Mouse (Mus musculus): ENCODE results near the gene Adam11.

Gene Adam11

DNA sequence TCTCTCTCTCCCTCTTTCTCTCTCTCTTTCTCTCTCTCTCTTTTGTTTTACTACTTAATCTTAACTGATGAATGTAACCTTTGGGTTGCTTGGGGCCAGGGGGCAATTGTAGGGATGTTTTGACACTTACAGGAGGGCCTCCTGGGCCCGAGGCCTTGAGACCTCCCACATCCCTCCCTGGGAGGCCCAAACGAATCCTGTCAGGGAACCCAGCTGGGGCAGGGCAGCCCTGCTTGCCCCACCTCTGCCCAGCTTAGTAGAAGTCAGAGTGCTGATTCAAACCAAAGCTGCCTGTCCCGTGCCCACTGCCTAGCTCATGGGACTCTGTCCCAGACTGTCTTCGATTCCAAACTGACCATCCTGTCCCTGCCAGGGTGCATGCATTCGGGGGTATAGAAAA is 17.4 kb downstream of the Adam11 start:
- DNase-seq (ENCODE audit: low spot score in 2 of 2) = no peak

DNA sequence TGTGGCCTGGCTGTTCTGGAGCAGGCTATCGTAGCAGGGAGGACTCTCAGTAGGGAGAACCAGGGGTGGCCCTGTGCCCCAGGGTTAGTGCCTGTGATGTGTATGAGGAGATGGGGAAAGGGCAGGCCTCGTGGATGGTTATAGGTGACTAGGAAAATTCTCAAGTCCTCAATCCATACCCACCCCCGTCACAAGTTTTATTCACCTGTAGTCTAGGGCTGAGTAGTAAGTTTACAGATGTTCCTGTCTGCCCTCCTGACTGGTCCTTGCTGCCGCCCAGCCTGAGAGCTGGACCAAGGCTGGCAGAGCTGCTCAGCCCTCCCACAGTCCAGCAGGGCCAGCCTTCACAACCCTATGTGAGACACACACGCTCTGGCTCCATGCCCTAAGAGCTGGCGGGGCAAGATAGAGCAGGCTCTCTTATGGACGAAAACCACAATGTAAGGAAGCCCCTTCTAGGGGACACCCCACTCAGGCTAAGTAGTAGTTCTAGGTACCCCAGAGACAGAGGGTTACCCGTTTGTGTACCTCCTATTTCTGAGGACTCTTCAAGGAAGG is 17.9 kb downstream of the Adam11 start:
- DNase-seq (ENCODE audit: low spot score in 2 of 2) = no peak

DNA sequence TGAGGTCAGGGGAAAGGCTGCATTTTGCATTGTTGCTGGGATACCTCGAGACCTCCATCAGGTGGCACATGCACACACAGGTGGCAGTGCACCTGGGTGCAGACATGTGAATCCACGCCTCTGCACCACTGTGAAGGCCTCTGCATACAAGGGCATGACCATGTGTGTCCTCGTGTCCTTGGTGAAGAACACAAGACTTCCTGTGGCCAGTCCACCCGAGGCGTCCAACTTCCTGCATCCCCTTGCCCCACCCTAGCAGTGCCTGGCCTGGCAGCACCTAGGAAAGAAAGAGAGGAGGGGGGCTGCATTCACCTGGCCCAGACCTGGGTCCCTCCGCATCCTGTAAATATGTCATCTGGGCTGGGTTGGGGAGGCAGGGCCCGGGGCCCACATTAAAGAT is 18.6 kb downstream of the Adam11 start:
- DNase-seq (ENCODE audit: low spot score in 2 of 2) = no peak

DNA sequence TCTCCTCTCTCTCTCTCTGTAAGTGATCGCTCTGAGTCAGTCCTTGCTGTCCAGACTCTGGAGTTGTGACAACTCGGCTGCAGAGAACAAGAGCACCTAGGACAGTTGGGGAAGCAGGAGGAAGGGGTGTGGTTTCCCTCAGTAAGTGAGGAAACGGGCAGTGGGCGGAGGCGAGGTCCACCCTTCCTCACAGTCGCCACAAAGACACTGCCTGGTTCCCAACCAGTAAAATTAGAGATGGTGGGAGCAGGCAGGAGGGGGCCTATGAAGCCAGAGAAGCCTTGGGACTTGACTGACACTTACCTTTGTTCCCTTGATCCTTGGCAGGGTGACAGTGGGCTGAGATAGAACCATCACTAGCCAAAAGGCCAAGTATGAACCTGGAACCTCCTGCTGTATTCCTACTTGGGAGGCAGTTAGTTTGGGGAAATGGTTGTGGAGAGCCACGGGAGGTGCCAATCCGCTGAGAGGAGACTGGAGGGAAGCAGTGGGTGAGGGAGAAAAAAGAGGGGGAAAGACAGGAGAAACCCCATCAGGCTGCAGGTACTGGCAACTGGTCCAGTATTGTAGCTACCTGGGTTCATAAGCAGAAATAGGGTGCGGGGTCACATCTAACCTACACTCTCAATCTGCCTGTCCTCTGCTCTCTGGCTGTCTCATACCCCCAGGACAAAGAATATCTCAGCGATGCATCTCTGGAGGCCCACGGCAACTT is 19.2 kb downstream of the Adam11 start:
- no peak for DNase-seq (ENCODE audit: low spot score in 2 of 2)

DNA sequence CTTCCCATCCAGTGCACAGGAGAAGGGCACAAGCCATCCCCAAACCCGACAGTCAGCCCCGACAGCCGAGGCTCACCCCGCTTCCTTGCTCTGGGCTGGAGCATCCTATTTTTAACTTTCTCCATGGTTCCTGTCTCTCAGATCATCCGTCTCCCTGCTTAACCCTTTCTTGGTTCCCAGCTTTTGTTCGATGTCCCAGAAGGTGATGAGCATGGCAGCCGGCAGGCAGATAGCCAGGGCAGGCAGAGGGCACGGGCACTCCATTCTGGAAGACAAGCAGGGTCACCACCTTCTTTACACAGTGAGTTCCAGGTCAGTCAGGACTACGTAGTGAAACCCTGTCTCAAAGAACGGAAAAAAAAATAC is 19.7 kb downstream of the Adam11 start:
- no peak for DNase-seq (ENCODE audit: low spot score in 2 of 2)

DNA sequence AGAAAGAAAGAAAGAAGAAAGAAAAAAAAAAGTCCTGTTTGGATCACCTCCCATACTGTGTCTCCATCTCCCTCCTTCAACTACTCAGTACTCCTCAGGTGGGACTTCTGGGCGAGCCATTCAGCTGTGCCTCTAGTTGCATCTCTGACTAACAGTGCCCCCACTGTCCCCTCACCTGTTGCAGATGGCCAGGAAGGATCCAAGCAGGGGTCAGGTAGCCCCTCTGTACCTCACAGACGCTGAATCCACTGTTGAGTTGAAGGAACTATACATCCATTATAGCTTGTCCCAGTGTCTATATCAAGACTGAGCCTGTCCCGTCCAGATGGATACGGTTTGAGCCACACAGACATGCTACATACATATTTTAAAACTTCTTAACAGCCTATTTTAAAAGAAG is 20.3 kb downstream of the Adam11 start:
- DNase-seq (ENCODE audit: low spot score in 2 of 2) = no peak

DNA sequence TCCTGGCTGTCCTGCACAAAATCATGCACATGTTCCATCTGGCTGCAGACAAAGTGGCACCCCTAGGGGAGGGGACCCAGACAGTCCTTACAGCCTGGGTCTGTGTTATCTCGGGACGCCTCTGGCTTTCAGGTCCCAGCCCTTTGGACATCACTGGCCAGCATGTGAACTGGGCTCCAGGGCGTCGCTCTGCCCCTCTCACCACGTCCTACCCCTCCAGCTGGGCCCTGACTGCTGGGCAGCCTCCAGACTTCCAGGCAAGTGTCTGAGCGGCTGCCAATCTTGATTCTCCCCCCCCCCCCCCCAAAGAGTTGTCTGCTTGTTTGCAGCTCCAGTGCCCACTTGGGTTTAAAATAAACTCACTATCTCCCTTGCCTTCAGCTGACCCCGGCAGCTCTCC is 22.2 kb downstream of the Adam11 start:
- DNase-seq (ENCODE audit: low spot score in 2 of 2) = no peak

DNA sequence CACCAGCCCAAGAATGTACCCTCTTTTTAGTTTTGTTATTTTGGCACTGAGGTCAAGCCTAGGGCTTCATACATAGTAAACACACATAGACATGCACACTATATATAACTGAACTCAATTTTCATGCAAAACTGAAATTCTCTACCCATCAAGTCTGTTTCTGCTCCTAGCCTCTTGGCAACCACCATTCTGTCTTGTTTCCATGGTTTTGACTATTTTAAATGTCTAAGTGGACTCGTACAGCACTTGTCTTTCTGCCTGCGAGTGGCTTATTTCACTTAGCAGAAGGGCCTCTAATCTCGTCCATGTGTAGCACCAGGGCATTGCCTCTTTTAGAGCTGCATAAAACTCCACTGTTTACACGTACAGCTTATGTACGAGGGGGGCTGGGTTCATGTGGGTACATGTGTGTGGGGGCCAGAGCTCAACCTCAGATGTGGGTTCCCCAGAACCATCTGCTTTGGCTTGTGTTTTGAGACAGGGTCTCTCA is 26.5 kb downstream of the Adam11 start:
- DNase-seq (ENCODE audit: low spot score in 2 of 2) = no peak

DNA sequence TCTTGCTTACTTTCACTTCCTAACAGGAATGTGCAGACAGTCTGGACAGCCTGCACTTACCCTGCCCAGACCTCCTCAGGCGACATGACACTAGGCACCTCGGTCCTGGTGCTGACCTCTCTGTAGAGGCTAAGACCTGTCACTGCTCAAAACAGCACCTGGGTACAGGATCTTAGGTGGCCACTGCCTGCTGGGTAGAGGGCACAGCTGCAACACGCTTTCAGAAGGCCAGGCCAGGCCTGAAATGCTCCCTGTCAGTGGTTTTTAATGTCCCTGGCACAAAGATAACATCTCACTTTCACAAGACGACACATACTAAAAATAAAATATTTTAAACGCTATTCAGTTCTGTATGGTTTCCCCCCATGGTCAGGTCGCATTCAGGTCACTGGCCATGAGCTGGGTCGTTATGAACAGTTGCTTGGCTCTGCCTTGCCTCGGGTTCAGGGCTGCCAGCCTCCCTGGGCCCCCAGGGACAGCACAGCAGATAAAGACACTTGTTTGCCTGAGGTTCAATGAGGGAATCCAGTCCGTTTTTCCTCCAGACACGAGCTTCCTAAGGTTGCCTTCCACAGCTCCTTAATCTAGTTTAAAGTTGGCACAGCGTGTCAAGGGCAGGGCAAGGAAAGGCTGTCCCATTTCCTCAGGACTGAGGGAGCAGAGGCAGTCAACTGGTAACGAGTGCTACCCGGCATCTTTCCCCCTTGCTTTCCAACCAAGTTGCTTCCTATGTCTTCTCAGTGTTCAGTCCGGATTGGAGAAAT is 30.6 kb downstream of the Adam11 start:
- no peak for DNase-seq (ENCODE audit: low spot score in 2 of 2)

DNA sequence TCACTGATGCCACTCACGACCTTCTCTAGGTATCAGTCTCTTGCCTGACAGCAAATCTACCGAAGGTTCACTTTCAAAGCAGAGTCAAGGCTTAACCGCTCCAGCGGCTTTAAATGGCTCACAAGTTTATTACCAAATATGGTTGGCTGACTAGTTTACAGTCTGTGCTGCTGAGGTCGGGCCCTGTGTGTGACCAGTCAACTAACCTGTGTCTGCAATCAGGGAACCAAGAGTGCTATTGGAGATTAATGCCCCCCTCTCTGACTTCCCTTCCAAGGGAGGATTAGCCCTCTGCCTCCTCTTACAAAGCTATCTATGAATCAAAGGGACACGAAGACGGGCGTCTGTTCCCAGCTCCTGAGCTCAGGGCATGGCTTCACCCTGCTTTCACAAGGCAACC is 32.9 kb downstream of the Adam11 start:
- DNase-seq (ENCODE audit: low spot score in 2 of 2) = no peak

DNA sequence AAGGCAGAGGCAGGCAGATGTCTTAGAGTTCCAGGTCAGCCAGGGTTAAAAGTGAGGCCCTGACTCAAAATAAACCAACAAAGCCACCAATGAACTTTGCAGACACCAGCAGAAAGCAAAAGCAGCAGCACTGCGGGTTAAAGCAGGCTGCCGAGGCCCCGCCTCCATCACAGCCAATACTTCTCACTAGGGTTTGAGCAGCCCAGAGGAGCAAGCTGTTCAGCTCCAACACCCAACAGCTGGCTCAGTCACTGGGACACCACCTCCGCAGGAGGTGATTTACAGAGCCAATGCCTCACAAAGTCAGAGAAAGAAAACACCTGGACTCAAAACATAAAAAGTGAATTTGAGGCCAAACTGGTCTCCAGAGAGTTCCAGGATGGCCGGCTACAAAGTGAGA is 42.2 kb downstream of the Adam11 start:
- no peak for DNase-seq (ENCODE audit: low spot score in 2 of 2)

DNA sequence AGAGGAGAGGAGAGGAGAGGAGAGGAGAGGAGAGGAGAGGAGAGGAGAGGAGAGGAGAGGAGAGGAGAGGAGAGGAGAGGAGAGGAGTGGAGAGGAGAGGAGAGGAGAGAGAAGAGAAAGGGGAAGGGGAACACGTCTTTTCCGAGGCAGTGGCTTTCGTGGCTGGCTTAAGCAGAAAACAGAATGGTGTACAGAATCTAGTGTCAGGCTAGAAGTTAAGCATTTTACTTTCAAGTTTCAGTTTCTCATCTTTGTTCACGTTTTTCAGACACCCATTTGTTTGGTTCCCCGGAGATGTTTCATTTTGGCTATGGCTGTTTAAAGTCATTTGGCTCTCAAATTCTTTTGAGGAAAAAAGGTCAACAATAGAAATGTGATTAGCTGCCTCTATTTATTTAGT is 47.0 kb downstream of the Adam11 start:
- no peak for DNase-seq (ENCODE audit: low spot score in 2 of 2)

DNA sequence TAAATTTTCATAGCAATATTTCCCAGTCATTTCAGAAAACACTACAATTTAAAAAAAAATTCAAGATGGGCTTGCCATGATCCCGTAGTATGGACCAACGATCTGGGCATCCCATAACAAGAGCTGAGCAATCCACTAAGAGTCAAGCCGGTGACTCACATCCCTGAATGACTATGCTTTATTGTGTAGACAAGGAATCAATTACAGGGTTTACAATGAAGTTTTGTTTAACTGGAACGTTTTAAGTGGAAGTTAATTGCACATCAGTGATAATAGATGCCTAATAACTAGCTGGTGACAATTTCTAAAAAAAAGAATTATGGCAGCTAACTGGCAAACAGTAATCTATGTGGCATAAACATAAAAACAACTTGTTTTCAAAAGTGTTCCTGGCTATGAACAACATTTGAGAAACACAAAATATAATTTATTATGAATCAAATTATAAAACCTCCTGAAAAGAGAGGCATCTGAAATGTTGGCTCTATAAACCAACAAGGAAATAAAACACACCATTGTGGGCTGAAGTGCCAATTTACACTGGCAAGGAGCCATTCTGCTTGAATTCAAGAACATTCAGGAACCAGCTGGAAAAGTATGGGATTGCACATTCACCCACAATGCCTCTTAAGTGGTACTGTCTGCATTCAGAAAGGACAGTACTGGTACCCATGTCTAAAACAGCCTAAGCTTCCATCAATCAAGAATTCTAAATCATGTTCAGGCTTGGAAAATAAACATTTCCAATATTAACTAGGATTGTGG is 49.7 kb downstream of the Adam11 start:
- peak; percentile 27 to 46 for DNase-seq (ENCODE audit: low spot score in 2 of 2)

DNA sequence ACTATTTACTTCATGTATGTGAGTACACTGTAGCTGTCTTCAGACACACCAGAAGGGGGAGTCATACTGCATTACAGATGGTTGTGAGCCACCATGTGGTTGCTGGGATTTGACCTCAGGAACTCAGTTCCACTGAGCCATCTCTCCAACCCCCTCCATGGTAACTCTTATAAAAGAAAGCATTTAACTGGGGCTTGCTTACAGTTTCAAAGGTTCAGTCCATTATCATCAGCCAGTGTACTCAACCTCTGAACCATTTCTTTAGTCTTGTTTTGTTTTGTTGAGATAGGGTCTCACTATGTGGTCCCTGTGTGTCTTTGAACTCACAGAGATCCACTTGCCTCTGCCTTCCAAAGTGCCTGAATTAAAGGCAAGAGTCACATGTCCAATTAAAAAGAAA is 53.6 kb downstream of the Adam11 start:
- DNase-seq (ENCODE audit: low spot score in 2 of 2) = no peak

DNA sequence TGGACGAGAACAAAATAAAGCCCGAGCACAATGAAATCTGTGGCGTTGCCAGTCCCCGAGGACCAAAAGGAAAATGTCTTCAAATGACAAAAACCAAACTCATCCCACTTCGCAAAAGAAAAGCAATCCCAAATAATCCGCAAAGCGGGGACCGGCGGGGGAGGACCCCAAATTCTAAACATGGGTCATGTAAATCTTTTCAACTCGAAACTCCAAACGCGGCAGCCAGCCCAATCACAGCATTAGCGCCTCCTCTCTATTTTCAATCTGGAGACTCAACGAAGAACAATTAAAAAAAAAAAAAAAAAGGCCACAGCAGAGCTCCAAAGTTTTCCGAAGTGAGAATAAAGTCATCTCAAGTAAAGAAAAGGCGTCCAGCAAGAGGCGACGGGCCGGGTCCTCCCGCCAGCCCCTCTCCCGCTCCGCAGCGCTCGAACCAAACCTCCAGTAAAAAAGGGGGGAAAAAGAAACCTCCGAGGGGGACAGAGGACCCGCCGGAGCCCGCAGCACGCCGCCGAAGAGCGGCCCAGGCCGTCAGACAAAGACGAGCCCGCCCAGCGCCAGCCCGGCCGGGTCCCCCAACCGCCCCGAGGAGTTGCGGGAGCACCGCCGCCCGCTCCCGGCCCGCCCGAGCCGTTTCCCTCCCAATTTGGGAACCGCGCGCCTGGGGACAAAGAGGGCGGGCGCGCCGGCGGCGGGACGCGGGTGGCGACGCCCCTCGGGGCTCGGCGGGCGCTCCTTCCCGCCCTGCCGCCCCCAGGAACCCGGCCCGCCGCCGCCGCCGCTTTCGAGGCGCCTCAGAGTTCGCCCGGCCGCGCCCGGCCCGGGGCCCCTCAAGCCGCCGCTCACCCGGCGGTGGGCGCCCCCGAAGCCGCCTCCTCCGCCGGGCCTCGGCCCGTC is 57.1 kb downstream of the Adam11 start:
- no peak for DNase-seq (ENCODE audit: low spot score in 2 of 2)

DNA sequence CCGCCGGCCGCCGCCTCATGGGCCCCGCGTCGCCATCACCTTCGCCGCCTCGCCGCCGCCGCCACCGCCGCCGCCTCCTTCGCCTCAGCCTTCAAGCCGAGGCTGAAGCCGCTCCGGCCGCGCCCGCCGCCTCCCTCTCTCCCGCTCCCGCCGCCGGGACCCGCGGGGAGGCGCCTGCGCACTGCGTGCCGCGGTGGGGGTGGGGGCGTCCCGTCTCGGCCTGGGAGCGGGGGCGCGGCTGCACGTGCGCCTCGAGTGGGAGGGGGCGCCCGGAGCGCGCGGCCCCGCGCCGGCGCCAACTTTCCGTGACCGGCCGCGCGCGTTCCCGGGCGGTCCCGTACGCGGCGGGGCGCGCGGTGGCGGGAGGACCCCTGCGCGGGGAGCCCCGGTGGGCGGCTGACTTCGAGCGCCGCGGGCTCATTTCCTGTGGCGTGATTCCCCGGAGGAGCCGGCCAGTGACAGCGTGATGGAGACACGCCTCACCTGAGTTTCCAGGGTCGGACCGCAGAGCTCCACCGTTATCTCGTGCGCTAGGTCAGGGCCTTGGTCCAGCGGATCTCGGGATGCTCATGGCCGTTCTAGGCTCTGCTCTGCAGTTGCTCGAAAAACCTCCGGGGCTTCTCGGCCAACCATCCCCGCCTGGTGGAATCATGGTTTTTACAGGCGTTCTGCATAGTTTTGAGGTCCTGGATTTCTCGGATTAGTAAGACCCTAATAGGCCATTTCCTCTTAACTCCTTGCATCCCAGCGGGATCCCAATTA is 58.0 kb downstream of the Adam11 start, which contains the start of gene Gjc1:
Gene Gjc1, minus strand, starts transcription at position 680 of the 762 bp plus-strand sequence.
- DNase-seq (ENCODE audit: low spot score in 2 of 2) = peak in 1 of 2 experiments; percentile 38

DNA sequence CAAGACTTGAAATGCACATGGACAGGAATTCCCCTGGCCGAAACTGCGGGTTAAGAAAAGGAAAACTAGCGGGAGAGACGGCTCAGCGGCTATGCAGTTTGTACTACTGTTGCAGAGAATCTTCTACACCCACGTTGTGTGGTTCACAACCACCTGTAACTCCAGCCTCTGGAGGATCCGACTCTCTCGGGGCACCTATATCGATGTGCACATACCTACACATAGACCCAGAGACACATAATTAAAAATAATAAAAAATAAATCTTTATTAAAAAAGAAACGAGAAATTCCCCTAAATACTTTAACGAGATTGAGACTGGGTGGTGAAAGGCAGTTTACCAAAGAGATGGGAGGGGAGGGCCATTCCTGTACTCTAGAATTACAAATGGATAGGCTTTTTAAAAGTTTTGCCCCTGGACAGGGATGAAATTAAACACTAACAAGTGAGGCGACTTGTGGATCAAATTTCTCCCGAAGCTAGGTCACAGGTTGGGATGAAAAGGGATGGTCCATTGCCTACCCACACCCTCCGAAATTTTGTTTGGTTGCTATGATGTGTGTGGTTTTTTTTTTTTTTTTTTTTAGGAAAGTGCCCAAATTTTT is 58.6 kb downstream of the Adam11 start:
- DNase-seq (ENCODE audit: low spot score in 2 of 2) = peak in 1 of 2 experiments; percentile 27

DNA sequence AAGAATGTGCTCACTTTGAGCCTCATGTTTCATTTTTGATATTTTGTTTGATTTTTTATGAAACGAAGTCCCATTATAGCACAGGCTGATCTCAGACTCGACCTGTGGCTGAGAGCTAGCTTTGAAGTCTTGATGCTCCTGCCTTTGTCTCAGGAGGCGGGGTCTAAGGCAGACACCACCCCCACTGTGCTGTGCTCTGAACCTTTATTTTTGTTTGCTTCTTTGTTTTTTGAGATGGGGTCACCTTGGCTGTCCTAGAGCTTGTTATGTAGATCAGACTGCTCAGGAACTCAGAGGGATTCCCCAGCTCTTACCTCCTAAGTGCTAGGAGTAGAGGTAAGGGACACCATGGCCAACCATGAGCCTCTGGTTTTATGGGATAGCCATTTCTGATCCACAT is 59.2 kb downstream of the Adam11 start:
- DNase-seq (ENCODE audit: low spot score in 2 of 2) = no peak

DNA sequence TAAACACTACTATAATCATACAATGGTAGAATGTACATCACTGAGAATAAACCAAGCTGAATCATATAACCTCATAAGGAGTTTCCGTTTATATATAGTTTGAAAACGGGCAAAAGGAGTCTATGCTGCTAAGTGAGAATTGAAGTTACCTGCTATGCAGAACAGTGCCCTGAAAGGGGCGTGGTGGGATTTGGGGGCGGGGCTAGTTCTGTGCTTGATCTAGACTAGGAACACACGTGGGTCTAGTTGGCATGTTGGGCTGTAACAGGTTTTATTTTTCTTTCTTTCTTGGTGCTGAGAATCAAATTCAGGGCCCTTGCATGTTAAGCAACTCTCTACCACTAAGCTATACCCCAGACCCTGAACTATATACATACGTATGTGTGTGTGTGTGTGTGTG is 60.0 kb downstream of the Adam11 start:
- DNase-seq (ENCODE audit: low spot score in 2 of 2) = no peak

DNA sequence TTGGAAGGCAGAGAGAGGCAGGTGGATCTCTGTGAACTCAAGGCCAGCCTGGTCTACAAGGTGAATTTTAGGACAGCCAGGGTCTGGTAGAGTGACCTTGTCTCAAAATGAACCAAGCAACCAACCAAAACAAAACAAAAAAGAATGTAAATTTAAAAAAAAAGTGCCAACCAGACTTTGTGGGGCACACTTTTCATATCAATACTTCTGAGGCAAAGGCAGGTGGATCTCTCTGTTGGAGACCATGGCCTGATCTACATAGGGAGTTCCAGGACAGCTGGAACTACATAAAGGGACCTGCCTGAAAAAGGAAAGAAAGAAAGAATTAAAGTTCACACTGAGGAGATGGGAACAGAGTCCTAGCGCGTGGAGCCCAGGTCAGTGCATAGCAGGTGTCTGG is 65.2 kb downstream of the Adam11 start:
- no peak for DNase-seq (ENCODE audit: low spot score in 2 of 2)

All from right cerebral cortex, adult 2 months (tissue).